Mouse (Mus musculus): Measurements from ENCODE around the gene Igf1. TPM values are rescaled to one million over a fixed set of nuclear protein-coding genes. Genes with fewer than 3 reads are reported as not detected.

Igf1 gene
- polyA plus RNA-seq, 1 experiment from 2014 or later = 80.4 TPM

DNA sequence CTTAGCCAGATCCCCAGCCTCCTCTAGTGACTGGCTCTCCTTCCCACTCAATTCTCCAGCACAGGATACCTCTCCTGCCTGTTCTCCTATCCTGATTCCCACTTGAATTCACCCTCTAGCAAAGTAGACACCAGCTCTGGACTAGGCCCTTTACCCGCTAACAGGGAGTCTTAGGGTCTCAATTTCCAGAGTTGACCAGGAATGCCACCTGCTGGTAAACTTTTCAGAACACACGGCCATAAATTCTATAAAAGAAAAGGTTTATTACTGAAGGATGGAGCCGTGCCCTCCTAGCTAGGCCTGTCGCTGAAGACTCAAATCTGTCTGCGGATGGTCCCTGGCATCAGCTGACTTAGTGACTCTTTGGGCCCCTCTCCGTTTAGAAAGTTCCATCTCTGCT is 113.5 kb downstream of the Igf1 start:
- TF ChIP-seq CTCF (IDR thresholded peaks at IDR 0.05; ENCODE audit: low read depth) = peak; percentile 48
- DNase-seq = peak; percentile 53
- 64% methylated on average over 6 of the region's 6 CpGs for WGBS
- Histone ChIP-seq H3K4me3 (ENCODE audit: low read depth, low read length) (no peak overlapping the region), H3K4me1 (ENCODE audit: insufficient read depth) (no peaks in the 10 kb centered on the region), H3K4me2 (no peak overlapping the region), H3K27me3 (ENCODE audit: insufficient read depth, low read length) (no peaks in the 10 kb centered on the region), H3K9ac (no peak overlapping the region), H3K9me3 (ENCODE audit: low read depth, low read length) (no peaks in the 10 kb centered on the region), H3K36me3 (ENCODE audit: insufficient read depth) (no peaks in the 10 kb centered on the region), H3K27ac (ENCODE audit: low read depth) (no peak overlapping the region)
- no peak for ATAC-seq (ENCODE audit: insufficient read depth)

DNA sequence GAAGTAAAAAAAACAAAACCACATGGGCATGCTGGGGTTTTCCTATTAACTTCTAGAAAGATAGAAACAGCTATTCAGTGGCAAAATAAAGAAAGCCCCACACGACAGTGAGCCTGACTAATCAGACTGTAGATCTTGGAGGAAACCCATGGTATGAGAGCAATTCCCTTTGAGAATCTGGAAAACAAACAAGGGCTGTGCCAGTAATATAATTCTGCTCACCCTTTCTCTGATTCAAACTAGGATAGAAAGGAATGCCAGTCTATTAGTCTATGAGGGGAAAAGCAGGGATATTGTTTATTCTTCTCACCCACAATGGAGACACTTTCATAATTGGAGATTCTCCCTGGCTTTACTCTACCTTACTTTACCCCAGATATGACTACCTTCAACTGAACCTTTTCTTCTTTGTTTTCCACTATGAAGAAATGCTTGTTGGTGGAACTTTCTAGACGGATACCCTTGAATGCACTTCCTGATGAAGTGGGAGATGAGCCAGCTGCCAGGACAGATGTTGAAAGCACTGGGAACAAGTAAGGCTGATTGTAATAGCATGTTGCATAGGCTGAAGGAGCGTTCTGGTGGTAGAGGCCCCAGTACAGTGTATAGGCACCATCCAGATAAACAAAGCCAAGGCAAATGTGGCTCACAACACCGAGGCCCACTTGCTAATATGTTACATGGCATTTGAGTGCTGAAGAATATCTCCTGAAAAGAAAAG is 116.0 kb downstream of the Igf1 start:
- no peaks in the 10 kb centered on the region for H3K36me3 ChIP-seq (ENCODE audit: insufficient read depth)
- no peak for TF ChIP-seq CTCF (IDR thresholded peaks at IDR 0.05; ENCODE audit: low read depth)
- no peaks in the 10 kb centered on the region for H3K9me3 ChIP-seq (ENCODE audit: low read depth, low read length)
- H3K4me1 ChIP-seq (ENCODE audit: insufficient read depth) = no peaks in the 10 kb centered on the region
- no peak overlapping the region for H3K4me2 ChIP-seq
- ATAC-seq (ENCODE audit: insufficient read depth) (no peak), DNase-seq (no peak)
- H3K9ac ChIP-seq = no peak overlapping the region
- H3K27ac ChIP-seq (ENCODE audit: low read depth) = no peak overlapping the region
- H3K27me3 ChIP-seq (ENCODE audit: insufficient read depth, low read length) = no peaks in the 10 kb centered on the region
- WGBS = 53% methylated on average over 4 of the region's 4 CpGs
- no peak overlapping the region for H3K4me3 ChIP-seq (ENCODE audit: low read depth, low read length)

DNA sequence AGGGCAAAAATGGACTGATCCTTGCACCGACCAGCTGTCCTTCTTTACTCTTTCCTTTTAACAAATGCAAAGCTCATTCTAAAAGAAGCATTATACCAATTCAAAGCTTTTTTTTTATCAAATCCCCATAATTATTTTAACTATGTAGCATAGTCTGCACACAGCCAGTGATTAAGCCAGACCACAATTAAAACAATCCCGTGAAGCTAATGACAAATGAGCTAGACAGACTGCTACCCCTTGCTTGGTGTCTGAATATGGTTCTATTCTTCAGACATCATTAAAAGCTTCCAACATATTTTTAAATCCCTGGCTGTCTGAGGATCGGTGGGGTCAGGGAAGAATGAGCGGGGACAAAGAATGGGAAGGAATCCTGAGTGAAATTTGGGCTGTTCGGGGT is 127.3 kb downstream of the Igf1 start:
- DNase-seq = no peak

DNA sequence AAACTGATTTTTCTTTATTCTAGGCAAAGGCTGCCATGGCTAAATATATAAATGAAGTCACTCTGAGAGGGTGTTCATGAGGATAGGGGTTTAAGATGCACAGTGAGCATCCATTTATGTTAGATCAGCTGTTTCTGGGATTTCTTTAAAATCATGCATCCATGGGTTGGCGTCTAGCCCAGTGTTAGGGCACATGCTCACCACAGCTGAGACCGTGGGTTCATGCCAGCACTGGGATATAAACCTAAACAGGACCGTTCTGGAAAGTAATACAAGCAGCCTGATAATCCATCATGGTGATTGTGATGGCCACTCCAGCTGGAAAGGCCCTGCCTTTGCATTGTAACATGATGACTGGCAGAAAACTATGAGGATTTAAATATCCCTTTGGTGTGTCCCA is 128.1 kb downstream of the Igf1 start:
- TF ChIP-seq CTCF (IDR thresholded peaks at IDR 0.05; ENCODE audit: low read depth) = no peak
- no peak overlapping the region for H3K4me2 ChIP-seq
- 46% methylated on average over 3 of the region's 3 CpGs for WGBS
- H3K9me3 ChIP-seq (ENCODE audit: low read depth, low read length) = no peaks in the 10 kb centered on the region
- no peaks in the 10 kb centered on the region for H3K27me3 ChIP-seq (ENCODE audit: insufficient read depth, low read length)
- H3K4me1 ChIP-seq (ENCODE audit: insufficient read depth) = no peaks in the 10 kb centered on the region
- H3K9ac ChIP-seq = no peak overlapping the region
- DNase-seq (peak; percentile 51), ATAC-seq (ENCODE audit: insufficient read depth) (no peak)
- no peaks in the 10 kb centered on the region for H3K36me3 ChIP-seq (ENCODE audit: insufficient read depth)
- no peak overlapping the region for H3K4me3 ChIP-seq (ENCODE audit: low read depth, low read length)
- no peak overlapping the region for H3K27ac ChIP-seq (ENCODE audit: low read depth)

More for the DNA sequence above, 127.3 kb downstream of the Igf1 start:
- H3K4me2 ChIP-seq = no peak overlapping the region
- H3K27me3 ChIP-seq (ENCODE audit: insufficient read depth, low read length) = no peaks in the 10 kb centered on the region
- no peaks in the 10 kb centered on the region for H3K36me3 ChIP-seq (ENCODE audit: insufficient read depth)
- H3K27ac ChIP-seq (ENCODE audit: low read depth) = no peak overlapping the region
- no peaks in the 10 kb centered on the region for H3K9me3 ChIP-seq (ENCODE audit: low read depth, low read length)
- WGBS = 81% methylated on average over 5 of the region's 5 CpGs
- TF ChIP-seq CTCF (IDR thresholded peaks at IDR 0.05; ENCODE audit: low read depth) = no peak
- no peaks in the 10 kb centered on the region for H3K4me1 ChIP-seq (ENCODE audit: insufficient read depth)
- H3K4me3 ChIP-seq (ENCODE audit: low read depth, low read length) = no peak overlapping the region
- no peak overlapping the region for H3K9ac ChIP-seq
- ATAC-seq (ENCODE audit: insufficient read depth) = no peak

Other genes starting within 250 kb of the Igf1 start
- gene Pmch, start 232.8 kb downstream of the Igf1 start, polyA plus RNA-seq (2014; fragmentation: Nextera tagmentation; extraction: Ambion mirVana) = 0.66 and 0.74 TPM in 2 replicates